ENCODE assay signal across 8 mouse cellular contexts in genomic region chr12:113186326-113187010, GRCm38 (mm10). TPM values are rescaled to one million over a fixed set of nuclear protein-coding genes. Genes with fewer than 3 reads are reported as not detected.
DNase-seq lines count a peak whose midpoint lies in the region; ATAC-seq and TF ChIP-seq lines count a peak whose summit lies in the region.

No protein-coding gene starts in this region.

- no peaks in the 10 kb centered on the region for H3K9me3 ChIP-seq in heart, embryonic 13.5 days
- H3K9me3 ChIP-seq in ES-Bruce4 (replicated peaks; ENCODE audit: control insufficient read depth, insufficient read depth, low read length, poor library complexity, severe bottlenecking), result no peaks in the 10 kb centered on the region
- peaks cover 11% of the 10 kb centered on the region; the same call in 1 of the 2 replicates for H3K9me3 ChIP-seq in forebrain, embryonic 10.5 days
- no peaks in the 10 kb centered on the region for H3K9me3 ChIP-seq in liver, embryonic 13.5 days (replicated peaks)

- no peak for TF ChIP-seq CTCF in ES-Bruce4 (IDR thresholded peaks at IDR 0.05; ENCODE audit: low read depth, low read length)

- WGBS in heart, embryonic 13.5 days, result 43% methylated on average over 12 of the region's 12 CpGs
- WGBS in forebrain, embryonic 10.5 days, result 36% methylated on average over 12 of the region's 12 CpGs
- 47% methylated on average over 12 of the region's 12 CpGs for WGBS in liver, embryonic 13.5 days (ENCODE audit: insufficient replicate concordance)

- H3K27ac ChIP-seq in heart, embryonic 13.5 days (replicated peaks), result no peak overlapping the region
- no peak overlapping the region for H3K27ac ChIP-seq in ES-Bruce4 (ENCODE audit: insufficient read depth, low read length)
- H3K27ac ChIP-seq in forebrain, embryonic 10.5 days, result peak overlapping the region; percentile 83
- H3K27ac ChIP-seq in liver, embryonic 13.5 days, result no peak overlapping the region

- ATAC-seq in heart, embryonic 13.5 days (ENCODE audit: extremely low read depth, insufficient number of reproducible peaks, low FRiP score, low TSS enrichment), result no peak
- no peak for ATAC-seq in liver, embryonic 13.5 days (ENCODE audit: low read depth)
- ATAC-seq in erythroblast, adult 5-6 weeks (replicated peaks; ENCODE audit: low FRiP score, poor library complexity, severe bottlenecking), result no peak
- ATAC-seq in megakaryocyte progenitor cell, adult 5-6 weeks (replicated peaks; ENCODE audit: poor library complexity), result no peak

- DNase-seq in heart, postnatal 4 days, result no peak
- no peak for DNase-seq in forebrain, embryonic 10.5 days (ENCODE audit: extremely low spot score, low spot score)
- no peak for DNase-seq in liver, embryonic 13.5 days
- no peak for DNase-seq in gastrocnemius, postnatal 4 days (ENCODE audit: low spot score in 2 of 2)

- no peak for TF ChIP-seq EP300 in ES-Bruce4 (IDR thresholded peaks at IDR 0.05; ENCODE audit: insufficient read depth, low read depth, low read length)

- peak overlapping the region; percentile 81 for H3K9ac ChIP-seq in heart, embryonic 13.5 days
- H3K9ac ChIP-seq in ES-Bruce4 (ENCODE audit: low read depth, poor library complexity, severe bottlenecking), result peak overlapping the region; percentile 62
- H3K9ac ChIP-seq in liver, embryonic 13.5 days, result peak overlapping the region; percentile 8; the same call in 1 of the 2 replicates

- H3K36me3 ChIP-seq in heart, embryonic 13.5 days, result no peaks in the 10 kb centered on the region
- H3K36me3 ChIP-seq in ES-Bruce4 (ENCODE audit: control insufficient read depth, insufficient read depth, low read length, poor library complexity, severe bottlenecking), result no peaks in the 10 kb centered on the region
- H3K36me3 ChIP-seq in forebrain, embryonic 10.5 days (replicated peaks), result peaks cover 33% of the 10 kb centered on the region
- no peaks in the 10 kb centered on the region for H3K36me3 ChIP-seq in liver, embryonic 13.5 days

- H3K4me3 ChIP-seq in heart, embryonic 13.5 days, result peak overlapping the region; percentile 64
- peak overlapping the region; percentile 73 for H3K4me3 ChIP-seq in ES-Bruce4 (ENCODE audit: low read depth, low read length)
- peak overlapping the region; percentile 72 for H3K4me3 ChIP-seq in forebrain, embryonic 10.5 days
- H3K4me3 ChIP-seq in liver, embryonic 13.5 days (replicated peaks), result peak overlapping the region; percentile 52

- H3K4me2 ChIP-seq in heart, embryonic 13.5 days, result peak overlapping the region; percentile 91
- H3K4me2 ChIP-seq in liver, embryonic 13.5 days, result peak overlapping the region; percentile 67

- peaks cover 59% of the 10 kb centered on the region for H3K27me3 ChIP-seq in heart, embryonic 13.5 days (replicated peaks)
- no peaks in the 10 kb centered on the region for H3K27me3 ChIP-seq in ES-Bruce4 (ENCODE audit: control insufficient read depth, insufficient read depth, low read length, poor library complexity, severe bottlenecking)
- peaks cover 58% of the 10 kb centered on the region for H3K27me3 ChIP-seq in forebrain, embryonic 10.5 days (ENCODE audit: poor library complexity, severe bottlenecking)
- H3K27me3 ChIP-seq in liver, embryonic 13.5 days, result peaks cover 60% of the 10 kb centered on the region

- no peak for TF ChIP-seq POLR2A in ES-Bruce4 (IDR thresholded peaks at IDR 0.05; ENCODE audit: insufficient read depth, low read length)

- peaks cover 26% of the 10 kb centered on the region for H3K4me1 ChIP-seq in heart, embryonic 13.5 days
- peaks cover 5% of the 10 kb centered on the region for H3K4me1 ChIP-seq in ES-Bruce4 (ENCODE audit: control insufficient read depth, insufficient read depth, low read length)
- H3K4me1 ChIP-seq in forebrain, embryonic 10.5 days, result peaks cover 32% of the 10 kb centered on the region
- H3K4me1 ChIP-seq in liver, embryonic 13.5 days (replicated peaks), result peaks cover 20% of the 10 kb centered on the region

RNA-seq across cellular contexts. Expression of gene Tmem121, which starts 0.7 kb away (rescaled TPM):
- 2.8 and 3.1 TPM in 2 replicates for polyA plus RNA-seq in heart, embryonic 13.5 days (2015; fragmentation: Nextera tagmentation; extraction: Ambion mirVana)
- 1 to 10 TPM; 1.4 to 1.5 TPM for total RNA-seq in heart, postnatal 4 days (2021)
- 4.8 and 5.2 TPM in 2 replicates for polyA plus RNA-seq in ES-Bruce4 (2011; ENCODE audit: insufficient read depth, insufficient read length, low read depth, missing spikeins)
- 18.7 and 20.3 TPM in 2 replicates for polyA plus RNA-seq in forebrain, embryonic 10.5 days (2016; fragmentation: Nextera tagmentation; extraction: Ambion mirVana)
- polyA plus RNA-seq in liver, embryonic 13.5 days (2015; fragmentation: Nextera tagmentation; extraction: Ambion mirVana), result 0.46 and 0.52 TPM in 2 replicates
- total RNA-seq in erythroblast, adult 5-6 weeks (2015; ENCODE audit: low replicate concordance), result not detected in 2 replicates
- 1.0 TPM in 1 of 2 replicates, not detected in the other for total RNA-seq in erythroblast, adult 5-6 weeks (2017; ENCODE audit: low replicate concordance)
- 0.17 TPM in 1 of 2 replicates, not detected in the other for total RNA-seq in megakaryocyte progenitor cell, adult 5-6 weeks (2015)
- total RNA-seq in megakaryocyte progenitor cell, adult 5-6 weeks (2017), result 0.12 TPM in 1 of 2 replicates, not detected in the other
- total RNA-seq in gastrocnemius, postnatal 4 days (2021), result 1 to 10 TPM; 2.5 to 3.4 TPM

RNA-seq across cellular contexts. Expression of gene Tedc1, which starts 30.2 kb away (rescaled TPM):
- polyA plus RNA-seq in heart, embryonic 13.5 days (2015; fragmentation: Nextera tagmentation; extraction: Ambion mirVana), result 20.6 and 21.8 TPM in 2 replicates
- 10 to 100 TPM in 1 of 2 experiments, 1 to 10 TPM in 1; 9.4 to 10.3 TPM for total RNA-seq in heart, postnatal 4 days (2021)
- polyA plus RNA-seq in ES-Bruce4 (2011; ENCODE audit: insufficient read depth, insufficient read length, low read depth, missing spikeins), result 24.5 and 38.2 TPM in 2 replicates
- polyA plus RNA-seq in forebrain, embryonic 10.5 days (2016; fragmentation: Nextera tagmentation; extraction: Ambion mirVana), result 66.4 and 69.6 TPM in 2 replicates
- 12.0 and 12.9 TPM in 2 replicates for polyA plus RNA-seq in liver, embryonic 13.5 days (2015; fragmentation: Nextera tagmentation; extraction: Ambion mirVana)
- total RNA-seq in erythroblast, adult 5-6 weeks (2015; ENCODE audit: low replicate concordance), result 1.0 and 1.9 TPM in 2 replicates
- 7.5 and 8.2 TPM in 2 replicates for total RNA-seq in erythroblast, adult 5-6 weeks (2017; ENCODE audit: low replicate concordance)
- 5.2 and 5.3 TPM in 2 replicates for total RNA-seq in megakaryocyte progenitor cell, adult 5-6 weeks (2015)
- total RNA-seq in megakaryocyte progenitor cell, adult 5-6 weeks (2017), result 14.6 and 17.8 TPM in 2 replicates
- 1 to 10 TPM; 6.4 TPM for total RNA-seq in gastrocnemius, postnatal 4 days (2021)

RNA-seq across cellular contexts. Expression of gene Crip1, which starts 40.4 kb away (rescaled TPM):
- polyA plus RNA-seq in heart, embryonic 13.5 days (2015; fragmentation: Nextera tagmentation; extraction: Ambion mirVana), result 408 and 464 TPM in 2 replicates
- total RNA-seq in heart, postnatal 4 days (2021), result 100 to 1,000 TPM; 301 to 312 TPM
- polyA plus RNA-seq in ES-Bruce4 (2011; ENCODE audit: insufficient read depth, insufficient read length, low read depth, missing spikeins), result 78.5 and 79.5 TPM in 2 replicates
- 59.2 and 59.5 TPM in 2 replicates for polyA plus RNA-seq in forebrain, embryonic 10.5 days (2016; fragmentation: Nextera tagmentation; extraction: Ambion mirVana)
- polyA plus RNA-seq in liver, embryonic 13.5 days (2015; fragmentation: Nextera tagmentation; extraction: Ambion mirVana), result 84.5 and 94.1 TPM in 2 replicates
- total RNA-seq in erythroblast, adult 5-6 weeks (2015; ENCODE audit: low replicate concordance), result 111 and 139 TPM in 2 replicates
- total RNA-seq in erythroblast, adult 5-6 weeks (2017; ENCODE audit: low replicate concordance), result 75.3 and 179 TPM in 2 replicates
- total RNA-seq in megakaryocyte progenitor cell, adult 5-6 weeks (2015), result 139 and 158 TPM in 2 replicates
- total RNA-seq in megakaryocyte progenitor cell, adult 5-6 weeks (2017), result 126 and 150 TPM in 2 replicates
- total RNA-seq in gastrocnemius, postnatal 4 days (2021), result 100 to 1,000 TPM; 331 to 336 TPM

RNA-seq across cellular contexts. Expression of gene Crip2, which starts 46.4 kb away (rescaled TPM):
- polyA plus RNA-seq in heart, embryonic 13.5 days (2015; fragmentation: Nextera tagmentation; extraction: Ambion mirVana), result 1,302 and 1,499 TPM in 2 replicates
- 1,000 to 10,000 TPM; 1,189 to 1,285 TPM for total RNA-seq in heart, postnatal 4 days (2021)
- 87.1 and 96.6 TPM in 2 replicates for polyA plus RNA-seq in ES-Bruce4 (2011; ENCODE audit: insufficient read depth, insufficient read length, low read depth, missing spikeins)
- 172 and 182 TPM in 2 replicates for polyA plus RNA-seq in forebrain, embryonic 10.5 days (2016; fragmentation: Nextera tagmentation; extraction: Ambion mirVana)
- polyA plus RNA-seq in liver, embryonic 13.5 days (2015; fragmentation: Nextera tagmentation; extraction: Ambion mirVana), result 47.9 and 50.4 TPM in 2 replicates
- 6.9 and 9.0 TPM in 2 replicates for total RNA-seq in erythroblast, adult 5-6 weeks (2015; ENCODE audit: low replicate concordance)
- total RNA-seq in erythroblast, adult 5-6 weeks (2017; ENCODE audit: low replicate concordance), result 3.6 and 3.9 TPM in 2 replicates
- total RNA-seq in megakaryocyte progenitor cell, adult 5-6 weeks (2015), result 0.77 and 1.1 TPM in 2 replicates
- 0.57 and 1.2 TPM in 2 replicates for total RNA-seq in megakaryocyte progenitor cell, adult 5-6 weeks (2017)
- 100 to 1,000 TPM; 141 to 153 TPM for total RNA-seq in gastrocnemius, postnatal 4 days (2021)

Comparison
In these comparisons a context has a peak if more than half of its experiments do, and no peak if none do; other contexts are left out.
1. H3K9ac ChIP-seq: peak in every context shown above with its lines; median percentile 81 in heart, embryonic 13.5 days; 62 in ES-Bruce4; 8 in liver, embryonic 13.5 days.